Mouse (Mus musculus) stomach, postnatal 0 days (tissue): ENCODE data around the gene Erc2.

Experiments
- CTCF ChIP-seq: IDR thresholded peaks from 2 replicates; pipeline ENCODE4 v1.5.1; 2016; ENCODE audit warnings: antibody characterized with exemption, low read depth, mild to moderate bottlenecking, moderate library complexity
- EP300 ChIP-seq: optimal IDR thresholded peaks from 2 replicates; pipeline ENCODE3; 2016; ENCODE audit warnings: antibody characterized with exemption

GRCm38 (mm10) chr14:28225550-28225949 is 603.3 kb downstream of the Erc2 start:
- TF ChIP-seq EP300: no peak
- TF ChIP-seq CTCF: no peak
